Mouse (Mus musculus): Measurements from ENCODE around the gene Rbpms2.

GRCm38 (mm10) chr9:65695646-65696045 is 66.2 kb downstream of the Rbpms2 start:
- TF ChIP-seq CTCF (IDR thresholded peaks at IDR 0.05; ENCODE audit: extremely low read depth, insufficient read length, insufficient replicate concordance, low read depth, low read length) (no peak), POLR2A (IDR thresholded peaks at IDR 0.05; ENCODE audit: low read depth, low read length) (no peak)

Measured in small intestine, adult 2 months (tissue).